Mouse (Mus musculus): Measurements from ENCODE around the gene Slc25a1.
A peak's percentile ranks its signal among the peaks of the same experiment; 100 is the strongest.

Slc25a1 gene

DNA sequence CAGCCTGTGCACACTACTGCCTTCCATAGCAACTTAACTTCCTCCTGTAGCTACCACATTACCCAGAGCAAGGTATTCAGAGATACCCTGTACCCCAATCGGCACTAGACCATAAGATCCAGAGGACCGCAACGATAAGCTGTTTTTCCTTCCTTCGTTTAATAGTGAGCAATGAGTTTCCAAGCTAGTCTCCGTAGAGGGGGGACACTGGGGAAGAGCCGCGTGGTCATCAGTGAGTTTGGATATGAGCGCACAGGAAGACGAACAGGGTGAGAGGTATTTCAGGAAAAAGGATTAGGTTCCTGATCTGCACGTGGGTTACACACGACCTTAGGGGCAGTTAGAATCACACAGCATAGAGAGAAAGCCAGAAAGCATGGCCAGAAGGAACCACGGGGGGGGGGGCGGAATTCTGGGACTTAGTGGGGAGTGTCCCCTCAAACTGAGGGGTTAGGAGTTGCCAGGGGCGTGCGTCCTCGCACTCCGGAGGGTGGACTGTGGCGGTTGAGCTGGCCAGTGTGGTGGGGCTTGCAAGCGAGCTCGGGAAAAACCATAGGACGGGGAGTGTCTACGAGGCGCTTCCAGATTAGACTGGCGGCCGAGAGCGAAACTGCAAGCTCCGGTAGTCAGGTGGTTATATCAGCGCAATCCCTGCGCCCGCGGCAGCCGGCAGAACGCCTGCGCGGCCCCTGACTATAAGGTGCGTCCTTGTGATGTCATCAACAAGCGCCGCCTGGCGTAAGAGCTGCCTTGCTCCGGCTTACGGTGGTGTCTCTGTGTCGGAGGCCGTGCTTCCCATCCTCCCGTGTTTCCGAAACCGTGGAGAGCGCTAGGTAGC, 6.5 kb downstream of the Slc25a1 start:
- peak; percentile 96 to 97 for DNase-seq

DNA sequence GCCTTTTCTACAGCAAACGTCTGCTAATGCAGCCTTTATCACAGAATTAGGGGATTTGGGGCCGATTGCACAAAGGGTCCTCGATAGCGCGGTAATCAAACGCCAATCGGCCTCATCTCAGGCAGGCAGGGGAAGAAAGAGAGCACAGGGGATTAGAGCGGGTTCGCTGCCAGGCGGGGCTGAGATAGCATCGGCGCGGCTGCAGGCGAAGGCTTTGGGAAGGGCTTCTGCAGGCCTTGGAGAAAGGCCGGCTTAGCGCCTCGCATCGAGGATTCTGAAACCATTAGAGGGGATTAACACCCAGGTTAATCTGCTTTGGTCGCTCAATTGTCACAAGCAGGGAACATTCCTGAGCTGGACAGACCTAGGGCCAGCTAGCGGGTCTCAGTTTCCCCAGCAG, 7.4 kb downstream of the Slc25a1 start:
- no peak for DNase-seq

DNA sequence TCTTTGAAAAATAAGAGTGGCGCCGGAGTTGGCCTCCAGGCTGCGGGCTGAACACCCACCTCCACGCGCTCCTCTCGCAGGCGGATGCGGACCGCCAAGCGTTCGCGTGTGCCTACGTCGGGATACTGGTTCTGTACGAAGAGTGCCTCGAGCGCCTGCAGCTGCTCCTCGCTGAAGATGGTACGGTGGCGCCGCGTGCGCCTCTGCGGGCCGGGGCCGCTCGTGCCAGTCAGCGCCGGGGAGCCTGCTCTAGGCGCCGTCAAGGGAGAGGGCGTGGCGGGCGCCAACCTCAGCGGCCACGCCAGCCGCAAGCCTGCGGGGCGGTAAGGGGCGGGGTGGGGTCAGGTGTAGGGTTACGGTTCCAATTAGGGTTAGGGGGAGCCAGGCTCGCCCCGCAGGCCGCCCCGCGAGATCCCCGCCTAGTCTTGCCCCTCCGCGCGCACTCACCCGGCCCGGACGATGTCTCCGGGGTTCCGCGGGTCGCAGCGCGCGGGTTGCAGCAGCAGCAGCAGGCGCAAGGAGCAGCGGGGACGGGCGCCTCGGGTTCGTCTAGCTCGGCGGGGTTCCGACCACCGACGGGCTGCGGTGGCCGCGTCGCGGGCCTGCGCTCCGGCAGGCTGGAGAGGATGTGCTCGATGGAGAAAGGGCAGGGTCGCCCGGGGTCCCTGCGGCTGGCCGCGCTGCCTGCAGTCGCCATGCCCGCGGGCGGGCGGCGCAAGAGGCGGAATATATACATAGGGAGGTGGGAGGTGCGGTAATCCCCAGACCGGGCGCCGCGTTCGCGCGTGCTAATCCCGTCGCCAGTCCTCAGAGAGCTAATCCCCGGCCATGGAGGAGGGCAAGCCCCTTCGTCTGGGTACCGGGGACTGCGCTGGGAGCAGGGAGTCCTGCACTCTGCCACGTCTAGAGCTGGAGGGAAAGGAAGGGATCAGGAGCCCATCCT, 13.4 kb downstream of the Slc25a1 start, which contains the start of gene Gsc2:
Gsc2 (minus strand) TSS at position 753 of the 943 bp plus-strand sequence.
- DNase-seq: no peak

DNA sequence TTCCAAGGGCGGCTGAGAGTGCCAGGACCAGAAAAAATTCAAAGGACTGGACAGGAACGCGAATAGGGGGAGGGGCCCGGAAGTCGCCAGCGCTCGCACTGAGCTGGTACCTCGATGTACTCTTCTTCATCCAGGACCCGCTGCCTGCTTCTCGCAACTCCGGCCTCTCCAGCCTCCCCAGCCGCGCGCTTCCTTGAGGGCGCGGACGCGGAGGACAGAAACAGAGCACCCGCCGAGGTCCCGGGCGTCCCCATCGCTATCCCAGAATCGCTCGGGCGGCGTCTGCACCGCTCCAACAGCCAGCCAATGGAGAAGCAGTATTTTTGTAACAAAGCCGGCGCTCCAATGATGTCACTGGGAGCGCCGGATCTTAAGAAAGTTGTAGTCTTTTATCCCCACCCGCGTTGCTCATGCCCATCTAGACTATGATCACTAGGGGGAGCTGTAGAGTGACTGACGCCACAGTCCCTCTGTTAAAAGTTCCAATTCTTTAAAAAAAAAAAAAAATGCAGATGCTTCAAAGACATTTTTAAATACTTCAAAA, 16.9 kb downstream of the Slc25a1 start, which contains the start of gene Ess2:
Ess2 (minus strand) TSS at position 297 of the 544 bp plus-strand sequence.
- peak; percentile 93 for DNase-seq

DNA sequence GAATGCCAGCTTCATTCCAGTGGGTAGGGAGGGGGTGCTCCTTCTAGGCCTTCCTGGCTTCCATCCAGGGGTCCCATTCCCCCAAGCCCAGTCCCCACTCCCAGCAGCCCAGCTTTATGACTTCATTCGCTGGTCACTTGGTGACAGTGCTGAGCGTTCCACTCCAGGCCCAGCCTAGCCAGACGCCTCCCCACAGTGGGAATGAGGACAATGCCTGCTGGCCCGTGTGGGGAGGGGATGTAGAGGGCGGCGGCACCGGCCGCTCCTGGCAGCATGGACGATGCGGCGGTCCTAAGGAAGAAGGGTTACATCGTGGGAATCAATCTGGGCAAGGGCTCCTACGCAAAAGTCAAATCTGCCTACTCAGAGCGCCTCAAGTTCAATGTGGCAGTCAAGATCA, 29.6 kb downstream of the Slc25a1 start, which contains the start of the genes Dgcr2 and Tssk2:
Dgcr2 (minus strand) TSS at position 101 of the 400 bp plus-strand sequence.
Tssk2 (plus strand) TSS at position 176 of the 400 bp plus-strand sequence.
- DNase-seq: no peak

DNA sequence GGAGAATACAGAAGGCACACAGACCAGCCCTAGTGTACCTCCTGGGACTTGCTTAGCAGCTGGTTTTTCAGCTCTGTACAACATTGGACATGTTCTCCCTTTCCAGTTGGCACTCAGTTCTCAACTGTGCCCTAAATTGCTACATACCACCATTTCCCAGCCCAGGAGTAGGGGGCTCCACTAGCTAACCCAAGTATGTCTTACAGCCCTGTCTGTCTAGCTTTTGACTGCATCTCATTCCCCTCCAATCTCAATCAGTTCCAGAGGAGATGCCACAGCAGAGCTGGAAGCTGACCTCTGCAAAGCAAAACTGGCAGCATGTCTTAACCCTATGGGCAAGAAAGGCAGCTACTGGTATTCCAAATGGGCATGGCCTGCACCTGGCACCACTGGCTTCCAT, 31.9 kb downstream of the Slc25a1 start:
- no peak for DNase-seq

DNA sequence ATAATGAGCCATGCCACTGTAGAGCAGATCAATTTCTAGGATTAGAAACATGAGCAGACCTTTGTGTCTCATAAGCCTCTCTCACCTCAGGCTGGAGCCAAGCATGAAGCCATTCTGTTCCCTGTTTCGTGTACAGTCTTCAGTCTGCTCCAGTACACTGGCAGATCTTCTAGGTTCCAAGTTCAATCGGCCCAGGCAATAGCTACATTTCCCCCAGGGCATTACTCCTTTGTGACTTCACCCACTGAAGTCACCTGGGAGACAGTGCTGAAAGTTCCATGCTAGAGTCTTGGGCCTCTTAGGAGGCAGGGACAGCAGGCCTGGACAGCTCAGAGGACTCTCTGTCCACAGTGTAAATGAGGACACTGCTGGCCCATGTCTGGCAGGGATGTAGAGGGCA, 34.1 kb downstream of the Slc25a1 start, which contains the start of gene Tssk1:
Tssk1 (plus strand) TSS at position 301 of the 400 bp plus-strand sequence.
- no peak for DNase-seq

DNA sequence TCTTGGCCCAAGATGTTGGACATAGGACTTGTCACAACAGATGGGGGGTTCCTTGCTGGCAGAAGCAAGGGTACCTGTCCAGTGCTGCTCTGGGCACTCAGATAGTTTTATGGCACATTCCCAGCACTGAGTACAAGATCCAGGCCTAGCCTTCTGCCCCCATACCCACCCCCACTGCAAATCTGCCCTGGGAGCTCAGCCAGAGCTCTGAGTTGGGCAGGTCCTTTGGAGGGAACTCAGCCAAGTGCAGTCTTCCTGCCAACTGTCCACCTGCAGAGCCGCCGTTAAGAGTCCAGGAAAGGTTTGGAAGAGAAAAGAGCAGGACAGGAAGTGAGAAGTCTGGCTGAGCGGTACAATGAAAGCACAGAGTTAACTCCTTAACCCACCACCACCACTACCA, 35.4 kb downstream of the Slc25a1 start:
- DNase-seq: peak; percentile 88 to 89

DNA sequence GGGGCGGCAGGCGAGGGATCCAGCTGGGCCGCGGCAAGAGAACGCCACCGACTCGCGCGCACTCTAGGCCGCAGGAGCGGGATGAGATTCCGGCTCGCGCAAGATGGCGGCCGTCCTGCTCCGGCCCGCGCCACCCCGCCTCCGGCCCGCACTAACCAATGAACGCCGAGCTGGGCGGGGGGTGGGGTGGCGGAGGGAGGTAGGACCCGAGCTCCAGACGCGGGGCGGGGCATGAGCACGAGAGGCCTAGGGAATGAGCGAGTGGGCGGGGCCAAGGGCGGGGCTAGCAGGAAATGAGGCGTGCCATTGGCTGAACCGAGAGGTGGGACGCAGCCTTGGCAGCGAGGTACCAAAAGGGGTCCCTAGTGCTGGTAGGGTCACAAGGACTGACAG, 36.5 kb downstream of the Slc25a1 start, which contains the start of gene Gm20518:
Gm20518 (minus strand) TSS at position 105 of the 393 bp plus-strand sequence.
- DNase-seq: peak; percentile 100

DNA sequence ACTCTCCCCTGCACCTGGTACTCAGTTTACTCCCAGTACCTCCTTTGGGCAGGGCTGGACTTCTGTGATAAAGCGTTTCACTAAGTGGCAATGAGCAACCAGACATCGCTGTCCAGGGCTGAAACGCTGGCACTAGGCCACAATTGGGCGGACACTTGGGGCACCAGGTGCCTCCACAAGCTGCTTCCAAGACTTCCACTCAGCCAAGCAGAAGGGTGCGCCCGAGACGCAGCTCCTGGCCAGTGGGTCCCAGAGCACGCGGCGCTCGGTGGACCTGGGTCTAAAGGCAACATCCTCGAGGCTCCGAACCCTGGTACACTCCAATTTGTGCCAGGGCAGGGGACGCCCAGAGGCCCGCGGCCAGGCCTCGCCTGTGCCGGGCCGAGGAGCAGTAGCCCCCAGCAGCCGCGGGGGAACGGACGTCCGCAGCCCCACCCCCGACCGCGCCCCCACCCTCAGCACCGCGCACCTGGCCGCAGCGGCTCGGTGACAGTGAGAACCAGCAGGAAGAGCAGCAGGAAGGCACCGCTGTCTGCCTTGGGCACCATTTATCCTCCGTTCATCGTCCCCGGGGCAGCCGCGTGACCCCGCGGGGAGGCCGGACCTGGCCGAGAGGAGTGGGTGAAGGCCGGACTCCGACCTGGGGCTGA, 37.0 kb downstream of the Slc25a1 start:
- peak; percentile 93 to 94 for DNase-seq

DNA sequence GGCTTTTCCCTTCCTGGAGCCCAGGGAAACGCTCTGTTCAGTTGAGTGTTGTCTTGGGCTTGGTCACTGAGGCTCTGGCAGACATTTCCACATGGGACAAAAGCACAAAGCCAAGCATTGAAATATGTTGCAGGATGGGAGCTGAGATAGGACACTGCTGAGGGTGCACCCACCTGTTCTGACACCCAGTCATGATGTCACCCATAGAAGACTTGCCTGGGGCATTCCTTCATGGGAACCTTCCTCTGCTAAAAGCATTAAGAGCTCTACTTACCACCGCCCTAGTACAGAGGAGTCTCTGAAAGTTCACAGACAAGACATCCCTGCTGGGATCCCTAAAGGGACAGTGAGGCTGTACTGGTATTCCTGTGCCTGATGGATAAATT, 37.7 kb downstream of the Slc25a1 start:
- DNase-seq: peak in 1 of 2 experiments; percentile 33

DNA sequence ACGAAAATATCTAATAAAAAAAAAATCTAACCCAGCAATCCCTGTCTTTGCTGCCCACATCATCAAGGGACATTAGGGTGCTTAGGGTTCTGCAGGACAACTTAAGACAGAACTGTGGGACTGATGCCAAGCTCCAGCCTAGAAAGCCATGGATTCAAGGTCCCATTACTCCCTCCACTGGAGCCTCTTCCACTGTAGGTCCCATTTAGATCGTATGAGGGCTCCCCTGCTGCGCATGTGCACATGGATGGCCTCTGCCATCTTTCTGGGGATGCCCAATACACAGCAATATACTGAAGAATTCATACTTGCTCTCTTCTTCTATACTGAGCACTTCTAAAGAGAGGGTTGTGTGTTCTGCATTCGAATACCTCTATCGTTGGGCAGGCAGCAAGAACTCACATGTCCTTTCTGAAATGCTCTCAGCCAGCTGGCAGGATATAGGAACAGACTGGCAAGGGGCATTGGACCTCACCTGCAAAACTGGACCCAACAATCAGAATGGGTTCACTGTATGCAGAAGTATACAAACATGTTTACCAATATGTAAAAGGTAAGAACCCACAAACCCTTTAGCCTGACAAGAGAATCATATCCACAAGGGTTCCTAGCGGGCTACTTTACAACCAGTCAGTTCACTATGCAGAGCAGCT, 38.2 kb downstream of the Slc25a1 start:
- peak; percentile 35 to 44 for DNase-seq

DNA sequence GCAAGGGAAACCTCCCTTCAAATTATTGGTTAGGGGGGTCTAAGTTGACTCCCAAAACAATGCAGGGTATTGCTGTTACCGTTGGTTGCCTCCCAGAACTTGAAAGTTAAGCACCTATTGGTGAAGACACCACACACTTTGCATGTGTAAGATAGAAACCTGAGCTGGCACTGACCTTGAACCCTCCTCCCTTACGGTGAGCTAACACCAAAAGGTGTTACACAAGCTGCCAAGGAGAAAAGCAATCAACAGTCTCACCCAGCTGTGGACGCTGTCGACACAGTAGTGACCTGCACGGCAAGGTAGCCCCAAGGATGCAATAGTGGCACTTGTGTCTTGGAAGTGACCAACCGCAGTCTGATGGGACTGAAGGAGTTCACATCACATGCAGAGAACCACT, 43.9 kb downstream of the Slc25a1 start:
- no peak for DNase-seq

DNA sequence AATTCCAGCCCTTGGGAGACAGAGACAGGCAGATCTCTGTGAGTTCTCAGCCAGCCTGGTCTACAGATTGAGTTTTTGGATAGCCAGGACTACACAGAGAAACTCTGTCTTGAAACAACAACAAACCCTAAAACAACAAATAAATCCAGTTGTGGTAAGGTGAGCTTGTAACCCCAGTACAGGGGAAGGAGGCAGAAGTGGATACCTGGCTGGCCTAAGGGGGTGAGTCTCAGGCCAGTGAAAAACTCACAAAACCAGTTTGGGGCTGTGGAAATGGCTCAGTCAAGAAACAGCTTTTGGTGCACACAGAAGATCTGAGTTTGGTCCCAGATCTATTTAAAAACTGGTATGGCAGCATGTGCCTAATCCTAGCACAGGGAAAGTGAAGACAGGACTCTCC, 45.8 kb downstream of the Slc25a1 start:
- DNase-seq: no peak

DNA sequence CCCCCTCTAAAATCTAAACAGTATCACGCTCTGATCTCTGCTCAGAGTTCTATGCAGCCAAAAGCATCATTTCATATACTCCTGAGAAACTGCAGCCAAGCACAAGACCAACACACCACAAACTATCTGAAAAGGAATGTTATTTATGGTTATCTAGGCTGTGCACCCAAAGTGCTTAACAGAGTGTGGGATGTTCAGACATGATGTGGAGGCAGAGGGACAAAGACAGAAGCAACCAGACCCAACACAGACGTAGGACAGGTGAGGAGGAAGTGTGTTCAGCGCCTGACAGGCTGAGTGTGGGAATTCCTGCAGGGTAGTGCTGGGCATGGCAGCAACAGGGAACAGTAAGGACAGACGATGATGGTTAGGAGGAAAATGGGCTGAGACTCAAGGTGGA, 48.4 kb downstream of the Slc25a1 start:
- no peak for DNase-seq

DNA sequence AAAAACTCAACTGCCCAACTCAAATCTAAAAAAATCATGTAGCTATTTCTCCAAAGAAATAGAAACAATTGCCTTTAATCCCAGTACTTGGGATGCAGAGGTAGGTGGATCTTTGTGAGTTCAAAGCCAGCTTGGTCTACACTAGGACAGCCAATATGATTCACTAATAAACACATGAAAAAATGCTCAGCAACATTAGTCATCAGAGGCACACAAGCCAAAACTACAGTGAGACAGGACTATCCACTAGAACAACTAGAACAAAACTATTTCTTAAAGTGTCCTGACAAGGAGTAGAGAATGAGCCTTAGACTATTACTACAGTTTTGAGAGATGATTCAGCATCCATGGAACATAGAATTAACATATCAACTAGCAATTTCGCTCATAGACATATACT, 51.9 kb downstream of the Slc25a1 start:
- DNase-seq: no peak

All from cerebellum, adult 18-20 months (tissue).